Mouse (Mus musculus) lung, postnatal 36 days (tissue): ENCODE data around the gene Nt5e.
A peak's percentile ranks its signal among the peaks of the same experiment; 100 is the strongest.
"Not testable (repeated sequence)": the region's sequence is repeated elsewhere in the genome, so short reads cannot be mapped to it uniquely, and the experiment has no call there.

Experiments
- DNase-seq: peaks from one replicate; pipeline ENCODE4 v3.0.0; 2022; ENCODE audit warnings: mixed read lengths

The Nt5e gene

DNA sequence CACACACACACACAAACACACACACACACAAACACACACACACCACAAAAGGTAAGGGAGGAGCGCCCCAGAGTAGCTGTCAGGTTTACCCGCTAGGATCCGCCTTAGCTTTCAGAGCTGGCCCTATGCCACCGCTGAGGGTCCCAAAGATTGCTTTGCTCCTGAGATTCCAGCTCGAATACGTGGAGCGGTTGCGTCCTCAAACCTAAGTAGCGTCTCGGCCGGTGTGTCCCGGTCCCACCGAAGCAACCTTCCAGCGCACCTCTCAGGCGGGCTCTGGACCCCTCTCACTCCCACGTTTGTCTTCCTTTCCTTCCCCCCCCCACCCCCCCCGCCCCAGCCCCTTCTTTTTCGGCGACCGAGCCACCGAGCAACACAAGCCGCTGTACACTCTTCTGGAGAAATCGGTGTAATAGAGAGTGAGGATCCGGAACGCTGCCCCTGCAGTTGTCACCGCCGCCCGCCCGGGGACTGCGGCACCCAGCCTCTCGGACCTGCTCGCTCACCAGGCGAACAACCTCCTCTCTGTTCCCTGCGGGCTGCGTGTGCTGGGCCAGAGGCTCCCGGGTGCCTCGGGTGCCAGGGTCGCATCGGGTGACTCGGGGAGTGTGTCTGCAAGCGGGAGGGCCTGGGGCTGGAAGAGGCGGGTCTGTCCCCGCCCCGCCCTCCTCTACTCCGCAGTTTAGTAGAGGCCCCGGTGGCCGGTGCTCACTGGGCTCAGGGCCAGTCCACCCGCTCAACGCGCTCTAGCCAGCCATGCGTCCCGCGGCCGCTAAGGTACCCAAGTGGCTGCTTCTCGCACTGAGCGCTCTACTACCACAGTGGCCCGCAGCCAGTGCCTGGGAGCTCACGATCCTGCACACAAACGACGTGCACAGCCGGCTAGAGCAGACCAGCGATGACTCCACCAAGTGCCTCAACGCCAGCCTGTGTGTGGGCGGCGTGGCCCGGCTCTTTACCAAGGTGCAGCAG is at the start of gene Nt5e:
Gene Nt5e (plus strand): TSS at position 268 of the 972 bp plus-strand sequence.
- DNase-seq, result peak; percentile 78

DNA sequence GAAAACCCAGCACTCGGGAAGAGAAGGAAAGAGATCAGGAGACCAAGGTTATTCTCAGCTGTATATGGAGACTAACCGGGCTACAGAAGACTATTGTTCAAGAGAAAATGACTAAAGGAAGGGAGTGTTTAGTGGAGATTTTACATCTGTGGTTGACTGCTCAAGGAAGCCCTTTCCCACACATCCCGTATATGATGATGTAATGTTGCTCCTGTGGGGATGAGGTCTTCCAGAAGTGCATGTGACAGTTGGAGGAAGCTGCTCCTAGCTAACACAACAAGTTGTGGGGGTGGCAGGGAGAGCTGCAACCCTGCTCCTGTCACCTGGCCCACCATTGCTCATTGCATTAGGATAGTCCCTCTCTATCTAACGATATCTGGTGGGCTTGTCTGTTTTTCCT is 49.4 kb upstream of the Nt5e start:
- no peak for DNase-seq

DNA sequence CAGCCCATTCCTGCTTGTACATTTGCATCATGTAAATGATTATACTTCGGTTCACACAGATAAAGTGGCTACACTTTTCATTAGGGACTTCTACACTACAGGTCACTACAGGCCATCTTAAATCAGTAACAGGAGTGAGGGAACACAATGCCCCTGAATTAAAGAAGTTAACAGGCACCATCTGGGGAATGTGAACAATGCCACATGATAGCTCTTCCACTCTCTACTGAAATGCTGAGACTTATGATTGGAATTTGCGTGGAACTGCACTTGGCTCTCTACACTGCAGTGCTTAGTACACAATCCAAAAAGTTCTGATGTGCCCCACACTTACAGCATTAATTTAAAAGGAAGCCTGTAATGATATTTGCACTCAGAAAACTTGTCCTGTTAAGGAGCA is 47.3 kb upstream of the Nt5e start:
- peak; percentile 28 for DNase-seq

DNA sequence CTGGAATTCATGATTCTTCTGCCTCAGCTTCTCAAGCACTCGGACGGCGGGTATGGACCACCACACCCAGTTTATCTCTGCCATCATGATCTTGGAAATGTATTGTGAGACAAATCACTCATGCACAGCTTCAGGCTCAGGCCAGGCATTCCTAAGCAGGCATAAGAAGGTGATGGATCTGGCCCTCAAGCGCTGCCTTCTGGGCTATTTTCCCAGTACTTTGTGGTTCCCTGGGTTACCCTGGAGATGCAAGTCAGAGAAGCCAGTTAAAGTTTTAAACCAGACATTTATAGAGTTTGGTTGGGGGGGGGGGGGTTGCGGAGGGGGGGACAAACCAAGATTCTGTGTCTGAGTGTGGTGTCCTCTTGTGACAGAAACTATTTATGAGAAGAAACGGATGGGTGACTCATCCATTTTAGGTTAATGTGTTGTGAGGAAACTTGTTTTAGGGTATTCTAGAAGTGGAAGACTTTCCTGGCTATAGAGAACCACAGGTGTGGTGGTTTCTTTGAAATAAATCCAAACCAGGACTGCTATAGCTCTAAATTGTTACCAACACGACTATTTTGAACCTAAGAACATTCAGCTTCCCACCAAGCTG is 37.3 kb upstream of the Nt5e start:
- DNase-seq, result no peak

DNA sequence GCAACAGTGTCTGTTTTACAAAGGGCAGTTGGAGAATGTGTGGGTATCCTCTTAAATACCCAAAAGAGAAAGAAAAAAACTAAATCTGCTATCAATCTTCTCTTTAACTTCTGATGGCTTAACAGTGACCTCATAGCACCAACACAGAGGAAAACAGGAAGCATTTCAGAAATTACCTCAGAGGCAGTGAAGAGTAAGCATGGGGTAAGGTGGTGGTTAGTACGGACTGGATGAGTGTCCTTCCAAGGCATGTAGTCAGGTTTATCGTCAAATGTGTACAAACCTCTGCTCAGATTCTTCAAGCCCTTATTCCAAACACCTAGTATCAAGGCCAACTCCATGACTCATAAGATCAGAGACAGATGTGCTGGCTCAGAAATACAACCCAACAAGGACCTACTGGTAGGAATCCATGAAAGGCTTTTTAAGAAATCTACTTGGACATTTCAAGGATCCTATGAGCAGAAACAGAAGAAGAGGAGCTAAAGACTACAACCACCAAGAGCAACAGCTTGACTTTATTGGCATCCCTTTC is 34.1 kb upstream of the Nt5e start:
- DNase-seq, result no peak

DNA sequence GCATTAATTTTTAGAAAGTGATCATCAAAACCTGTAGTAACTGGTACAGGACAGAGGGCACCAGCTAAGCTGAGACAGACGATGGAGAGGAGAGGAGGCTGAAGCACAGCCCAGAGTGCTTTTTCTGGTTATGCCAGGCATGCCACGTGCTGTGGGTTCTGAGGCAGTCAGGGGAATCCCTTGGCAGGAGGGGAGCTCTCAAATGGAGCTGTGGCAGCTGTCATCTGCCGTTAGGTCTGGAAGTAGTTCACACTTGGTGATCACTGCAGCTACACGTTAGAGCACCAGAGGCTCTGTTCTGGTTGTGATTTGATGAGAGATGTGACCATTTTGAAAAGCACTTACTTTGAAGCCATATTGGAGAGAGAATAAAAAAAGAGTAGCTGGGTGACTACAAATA is 31.2 kb upstream of the Nt5e start:
- no peak for DNase-seq

DNA sequence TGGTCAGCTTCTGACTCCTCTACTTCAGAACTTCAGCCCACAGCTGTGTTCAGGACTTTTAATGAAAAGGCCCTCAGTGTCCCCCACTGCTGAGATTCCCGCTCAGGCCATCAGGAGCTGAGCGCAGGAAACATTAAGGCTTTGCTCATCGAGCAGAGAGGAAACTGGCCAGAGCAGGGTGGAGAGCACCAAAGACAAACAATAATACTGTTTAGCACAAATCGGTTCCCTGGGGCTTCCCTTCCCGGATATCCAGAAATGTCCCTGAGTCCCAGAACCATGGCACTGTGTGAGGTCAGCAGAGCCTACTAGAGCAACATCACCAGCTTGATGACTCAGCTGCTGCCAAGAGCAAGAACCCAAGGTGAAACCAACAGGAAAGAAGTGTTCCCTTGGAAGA is 30.7 kb upstream of the Nt5e start:
- no peak for DNase-seq

DNA sequence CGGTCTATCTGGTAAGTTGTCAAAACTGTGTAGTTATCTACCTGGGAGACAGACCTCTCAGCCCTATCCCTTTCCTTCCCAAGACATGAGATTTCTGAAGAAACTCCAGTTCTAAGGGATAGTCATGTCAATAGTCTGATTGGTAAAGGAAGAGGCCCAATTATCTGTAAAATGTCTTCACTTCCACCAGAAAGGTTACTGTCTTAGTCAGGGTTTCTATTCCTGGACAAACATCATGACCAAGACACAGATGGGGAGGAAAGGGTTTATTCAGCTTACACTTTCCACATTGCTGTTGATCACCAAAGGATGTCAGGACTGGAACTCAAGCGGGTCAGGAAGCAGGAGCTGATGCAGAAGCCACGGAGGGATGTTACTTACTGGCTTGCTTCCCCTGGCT is 29.8 kb upstream of the Nt5e start:
- not testable (repeated sequence) for DNase-seq

DNA sequence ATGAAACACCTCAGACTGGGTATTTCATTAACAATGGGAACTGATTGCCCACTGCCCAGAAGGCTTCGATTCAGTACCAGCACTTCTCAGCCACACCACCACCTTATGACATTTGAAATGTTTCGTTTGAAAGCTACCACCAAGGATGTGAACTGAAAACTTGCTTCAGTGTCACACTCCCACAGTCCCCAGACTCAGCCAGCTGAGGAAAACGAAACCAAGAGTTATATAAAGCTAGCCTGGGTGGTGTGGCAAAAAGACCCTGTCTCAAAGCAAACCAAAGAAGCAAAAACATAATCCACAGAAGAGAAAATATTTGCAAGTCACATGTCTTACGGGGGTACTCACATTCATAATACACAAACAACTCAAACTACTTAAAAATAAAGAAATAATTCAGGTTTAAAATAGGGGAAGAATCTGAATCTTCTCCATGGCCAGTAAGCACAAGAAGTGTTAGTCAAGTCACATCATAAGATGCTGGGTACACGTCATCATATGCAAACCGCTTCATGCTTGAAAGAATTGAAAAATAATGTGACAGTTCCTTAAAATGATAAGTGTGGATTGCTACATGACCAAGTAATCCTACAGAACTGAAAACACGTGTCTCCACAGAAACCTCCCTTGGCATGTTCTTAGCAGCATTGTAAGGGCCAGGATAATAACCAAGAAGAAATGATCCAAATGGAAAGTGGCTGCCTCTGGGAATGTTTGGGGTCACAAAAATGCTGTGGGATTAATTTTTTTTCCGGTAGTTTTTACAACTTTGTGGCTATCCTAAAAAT is 28.9 kb upstream of the Nt5e start:
- DNase-seq, result no peak

DNA sequence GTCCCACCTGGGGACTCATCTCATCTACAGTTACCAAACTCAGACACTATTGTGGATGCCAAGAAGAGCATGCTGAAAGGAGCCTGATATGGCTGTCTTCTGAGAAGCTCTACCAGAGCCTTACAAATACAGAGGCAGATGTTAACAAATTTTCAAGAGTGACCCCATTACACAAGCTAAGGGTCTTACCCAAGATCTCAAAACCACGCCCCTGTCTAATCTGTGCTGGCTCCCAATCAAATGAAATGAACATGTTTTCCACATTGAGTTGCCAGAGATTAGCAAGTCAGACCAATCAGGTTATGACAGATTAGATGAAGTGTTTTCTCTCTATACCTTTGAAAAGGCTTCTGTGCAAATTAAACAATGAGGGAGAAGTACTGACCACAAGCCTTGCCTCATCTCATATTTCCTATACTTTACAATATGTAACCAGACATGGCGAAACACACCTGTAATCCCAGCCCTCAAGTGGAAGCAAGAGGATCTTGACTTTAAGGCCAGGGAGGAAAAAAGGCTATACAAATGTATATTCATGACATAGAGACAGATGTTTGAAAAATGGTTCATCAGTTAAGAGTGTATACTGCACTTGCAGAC is 19.9 kb upstream of the Nt5e start:
- DNase-seq, result no peak

DNA sequence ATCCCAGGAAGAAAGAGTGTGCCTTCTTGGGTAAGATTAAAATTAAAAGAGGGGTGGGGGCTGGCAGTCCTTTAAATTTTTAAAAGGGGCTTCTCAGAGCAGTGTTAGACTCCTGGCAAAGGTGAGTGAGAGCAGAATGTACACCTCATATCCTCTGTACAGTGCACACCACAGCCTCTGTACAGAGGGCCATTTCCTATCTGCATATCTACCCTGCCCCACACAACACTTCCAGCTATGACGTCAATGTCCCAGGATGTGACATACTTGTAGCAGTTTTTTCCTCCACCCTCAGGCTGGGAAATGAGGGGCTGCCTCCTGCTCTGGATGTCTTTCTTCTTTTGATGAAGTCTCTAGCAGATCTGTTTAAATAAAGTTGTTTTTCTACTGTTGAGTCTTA is 17.9 kb upstream of the Nt5e start:
- DNase-seq, result no peak

DNA sequence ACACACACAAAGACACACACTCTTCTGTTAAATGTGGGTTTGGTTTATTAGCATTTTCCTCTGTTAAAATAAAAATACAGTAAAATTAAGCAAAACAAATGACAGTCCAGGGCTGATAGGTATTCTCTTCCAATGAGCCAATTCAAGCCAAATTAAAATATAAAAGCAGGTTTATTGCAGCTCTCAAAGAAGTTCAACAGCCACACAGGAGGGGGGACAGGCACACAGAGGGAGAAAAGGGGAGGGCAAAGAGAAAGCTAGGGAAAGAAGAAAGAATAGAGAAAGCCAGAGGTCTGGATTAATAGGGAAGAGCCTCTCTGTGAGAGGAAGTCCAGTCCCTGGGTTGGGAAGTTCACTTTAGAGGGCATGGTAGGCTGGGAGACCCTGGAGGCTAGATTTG is 7.8 kb upstream of the Nt5e start:
- DNase-seq, result no peak

DNA sequence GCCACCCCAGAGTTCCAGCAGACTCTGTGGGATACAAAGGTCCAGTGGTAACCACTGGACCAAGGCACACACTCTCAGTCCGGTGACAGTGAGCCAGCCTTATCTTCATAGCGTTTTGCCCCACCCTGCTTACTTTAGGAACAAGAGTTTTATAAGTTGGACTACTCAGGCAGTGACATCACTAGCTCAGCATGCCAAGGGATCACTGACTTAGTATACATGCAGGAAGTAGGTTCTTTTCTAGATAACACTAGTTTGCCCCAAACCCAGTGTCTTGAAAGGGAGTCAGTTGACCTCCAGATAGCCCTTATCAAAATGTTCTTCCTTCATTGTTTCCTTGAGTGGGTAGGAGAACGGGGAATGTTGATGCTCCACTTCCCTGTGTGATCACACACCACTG is 2.4 kb upstream of the Nt5e start:
- no peak for DNase-seq

DNA sequence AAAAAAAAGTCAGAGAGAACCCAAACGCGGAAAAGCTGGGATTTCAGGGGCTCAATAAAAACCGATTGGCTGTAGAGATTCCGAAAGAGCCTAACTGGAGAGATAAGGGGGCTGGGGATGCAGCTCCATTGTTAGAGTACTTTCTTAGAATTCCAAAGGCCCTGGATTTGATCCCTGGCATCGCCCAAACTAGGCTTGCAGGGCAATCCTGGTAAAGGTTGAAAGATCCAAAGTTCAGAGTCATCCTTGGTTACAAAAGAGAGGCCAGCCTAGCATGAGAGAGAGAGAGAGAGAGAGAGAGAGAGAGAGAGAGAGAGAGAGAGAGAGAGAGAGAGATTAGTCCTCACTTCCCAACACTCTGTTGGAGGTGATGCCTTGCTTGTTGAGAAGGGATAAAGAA is 1.7 kb downstream of the Nt5e start:
- no peak for DNase-seq

DNA sequence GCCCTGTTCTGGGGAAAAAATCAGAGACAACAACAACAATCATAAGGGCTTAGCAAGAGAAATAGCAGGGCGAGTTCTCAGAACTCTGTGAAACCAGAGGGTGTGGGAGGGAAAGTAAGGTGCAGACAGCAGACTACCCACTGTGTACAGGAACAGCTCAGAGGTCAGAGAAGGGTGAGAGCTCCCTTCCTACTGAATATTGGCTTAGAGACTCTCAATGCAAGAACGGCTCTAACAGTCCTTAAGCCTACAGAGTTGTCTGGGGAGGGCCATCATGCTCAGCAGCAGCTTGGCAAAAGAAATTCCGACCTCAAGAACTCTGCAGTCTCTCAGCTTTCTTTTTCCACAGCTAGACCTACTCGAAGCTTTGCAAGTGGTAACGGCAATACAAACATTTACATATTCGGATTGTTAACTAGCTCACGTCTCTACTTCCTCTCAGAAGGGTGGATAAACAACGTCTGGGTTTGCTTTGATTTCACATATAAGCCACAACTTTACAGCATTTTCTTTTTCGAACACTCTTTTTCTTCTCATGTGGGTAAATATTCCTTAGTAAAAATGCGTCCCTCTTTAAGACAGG is 2.3 kb downstream of the Nt5e start:
- peak; percentile 23 for DNase-seq

DNA sequence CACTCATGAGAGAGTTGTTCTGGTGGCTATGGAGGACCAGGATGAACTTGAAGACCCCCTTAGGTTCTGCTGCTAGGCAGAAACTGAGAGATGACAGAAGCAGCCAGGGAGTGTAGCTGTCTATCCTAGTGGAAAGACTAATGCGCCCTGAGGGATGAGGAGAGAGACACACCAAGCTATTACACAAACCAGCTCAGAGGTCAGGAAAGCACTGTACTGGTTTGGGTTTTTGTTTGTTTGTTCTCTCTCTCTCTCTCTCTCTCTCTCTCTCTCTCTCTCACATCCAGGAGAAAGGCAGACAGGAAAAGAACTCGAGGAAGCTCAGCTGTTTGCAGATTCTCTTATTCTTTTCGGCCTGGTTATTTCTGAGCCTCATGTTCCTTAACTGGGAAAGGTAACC is 3.3 kb downstream of the Nt5e start:
- no peak for DNase-seq

DNA sequence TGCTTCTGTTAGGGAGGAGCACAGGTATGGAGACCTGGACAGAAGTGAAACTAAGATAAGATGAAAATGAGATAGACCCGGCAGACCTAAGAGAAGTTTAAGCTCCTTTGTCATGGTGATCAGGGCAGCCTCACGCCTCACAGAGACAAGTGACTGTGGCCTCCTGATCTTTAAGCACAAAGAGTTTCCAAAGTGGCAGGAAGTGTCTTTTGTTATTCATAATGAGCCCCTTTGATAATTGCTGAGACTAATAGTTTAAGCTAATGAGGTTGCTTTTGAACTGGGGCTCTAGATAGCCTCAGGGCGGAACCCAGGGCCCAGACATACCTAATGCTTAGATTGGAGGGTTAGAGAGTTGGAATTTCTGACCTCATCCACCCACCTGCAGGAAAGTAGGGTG is 5.5 kb downstream of the Nt5e start:
- DNase-seq, result no peak

DNA sequence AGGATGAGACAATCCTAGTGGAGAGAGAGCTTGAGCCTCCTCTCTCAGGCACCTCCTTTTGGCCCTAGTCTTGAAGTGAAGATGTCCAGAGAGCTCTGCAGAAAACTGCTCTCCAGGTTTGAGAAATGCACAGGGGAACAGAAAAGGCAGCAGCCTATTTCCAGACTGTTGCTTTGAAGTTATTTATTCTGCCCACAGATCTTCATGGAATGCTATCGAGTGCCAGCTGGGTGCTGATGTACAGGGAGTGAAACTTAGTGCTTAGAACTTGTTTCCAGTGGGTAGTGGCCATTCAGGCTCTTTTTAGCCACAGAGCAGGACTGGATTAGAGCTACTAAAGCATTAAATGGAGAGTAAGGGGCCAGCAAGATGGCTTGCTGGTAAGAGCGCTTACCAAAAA is 8.8 kb downstream of the Nt5e start:
- DNase-seq, result no peak

DNA sequence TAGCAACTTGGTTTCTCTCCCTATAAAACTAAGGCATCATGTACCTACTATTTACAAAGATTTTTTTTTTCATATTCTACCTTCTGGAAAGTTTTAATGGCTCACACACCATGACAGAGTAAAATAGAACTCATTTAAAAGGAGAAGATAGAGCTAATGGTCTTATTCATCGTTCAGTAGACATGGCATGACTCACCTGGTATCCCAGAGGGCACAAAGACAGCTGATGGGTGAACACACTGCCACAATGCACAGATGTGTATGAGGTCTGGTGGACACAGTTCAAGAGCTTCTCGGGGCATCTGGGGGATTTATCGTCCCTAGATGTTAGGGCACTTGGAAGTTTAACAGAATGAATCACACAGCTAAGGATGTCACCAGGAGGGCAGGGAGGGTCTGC is 13.8 kb downstream of the Nt5e start:
- DNase-seq, result no peak

DNA sequence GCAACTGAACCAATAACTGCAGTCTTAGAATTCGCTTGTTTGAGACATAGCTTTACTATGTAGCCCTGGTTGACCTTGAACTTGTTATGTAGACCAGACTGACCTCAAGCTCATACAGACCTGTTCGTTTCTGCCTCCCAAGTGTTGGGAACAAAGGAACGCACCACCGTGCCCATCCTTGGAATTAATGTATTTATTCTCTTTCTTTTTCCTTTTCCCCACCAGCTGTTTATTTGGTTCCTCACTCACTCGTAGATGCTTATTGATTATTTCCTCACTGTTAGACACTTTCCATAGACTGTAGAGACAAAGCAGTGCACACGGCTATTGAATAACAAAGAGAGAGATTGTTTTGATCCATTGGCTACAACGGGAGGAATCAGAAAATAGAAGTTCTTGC is 15.2 kb downstream of the Nt5e start:
- DNase-seq, result no peak

DNA sequence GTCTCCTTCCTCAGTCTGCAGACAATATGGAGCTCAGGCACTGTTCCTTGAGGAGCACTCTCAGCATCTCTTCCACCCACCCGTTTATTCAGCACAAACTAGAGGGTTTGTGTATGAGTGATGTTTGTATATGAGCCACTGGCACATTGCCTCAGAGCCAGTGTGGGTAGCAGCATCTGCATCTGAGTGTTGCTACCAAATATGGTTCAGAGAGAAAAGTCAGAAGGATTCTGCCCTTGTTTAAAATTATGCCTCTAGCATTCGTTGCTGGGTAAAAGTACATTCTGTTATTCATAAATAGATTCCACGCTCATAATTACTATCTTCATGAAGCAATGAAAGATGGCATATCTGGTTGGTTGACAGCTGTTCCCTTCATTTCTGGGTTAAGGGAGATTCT is 15.7 kb downstream of the Nt5e start:
- DNase-seq, result no peak

DNA sequence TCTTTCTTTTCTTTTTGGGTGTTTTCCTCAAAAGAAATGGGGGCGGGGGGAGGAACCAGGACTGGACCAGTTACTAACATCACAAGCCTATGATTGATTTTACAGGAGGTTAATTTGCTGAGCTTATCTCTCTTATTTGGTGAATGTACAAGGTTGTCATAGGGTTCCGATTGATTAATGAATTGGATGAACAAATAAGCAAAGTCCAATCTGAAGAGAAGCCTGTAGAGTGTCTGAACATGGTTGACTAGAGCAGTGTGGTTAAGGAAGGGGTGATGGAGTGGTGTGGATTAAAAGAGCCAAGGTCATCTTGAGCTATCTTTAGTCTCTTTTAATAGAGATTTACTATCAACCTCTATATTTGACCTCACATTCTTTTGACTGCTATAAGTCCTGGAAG is 17.4 kb downstream of the Nt5e start:
- DNase-seq, result no peak

DNA sequence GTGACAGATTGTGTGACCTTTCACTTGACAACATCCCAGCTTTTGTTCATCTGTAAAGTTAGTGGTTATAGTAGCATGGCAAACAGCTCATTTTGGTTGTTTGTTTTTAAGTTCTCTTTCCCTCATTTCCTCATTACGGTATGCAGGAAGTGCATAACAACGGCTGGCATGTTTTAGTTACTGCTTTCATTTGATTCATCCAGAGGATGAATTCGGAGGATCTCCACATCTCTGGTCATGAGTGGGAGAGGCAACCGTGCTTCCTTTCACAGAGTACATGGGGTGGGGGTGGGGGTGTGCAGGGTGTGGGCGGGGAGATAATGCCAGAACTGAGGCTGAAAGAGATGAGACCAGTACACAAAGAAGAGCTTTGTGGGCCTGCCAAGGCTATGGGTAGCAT is 19.9 kb downstream of the Nt5e start:
- DNase-seq, result no peak
